Mouse (Mus musculus) limb, embryonic 11.5 days (tissue): ENCODE measurements at regions not wholly inside any gene's neighbourhood (a gene's known extent, or its start where the extent isn't known, plus 50 kb on each side); places are given as distances from the start of the nearest gene placed in this dataset.
A peak's percentile ranks its signal among the peaks of the same experiment; 100 is the strongest.

Source experiments
- ATAC-seq: fragments of 200-750 bp; cut with Nextera tagmentation; 2 replicates; pipeline ENCODE4 v1.8.0; 2017; ENCODE audit warnings: low read depth; ENCODE audit not compliant: insufficient number of reproducible peaks, low FRiP score, low TSS enrichment
- DNase-seq: peaks from one replicate; pipeline ENCODE4 v3.0.0-alpha.2; 2015; ENCODE audit warnings: low spot score
- H3K27ac ChIP-seq: fragments of 300-500 bp; sonication (generic); replicated peaks from 2 replicates; pipeline ENCODE4 v1.5.1; 2014; ENCODE audit warnings: low read depth, mild to moderate bottlenecking, low read length
- H3K27me3 ChIP-seq: fragments of 300-500 bp; sonication (generic); 2 replicates; pipeline ENCODE4 v1.6.1; 2014; ENCODE audit warnings: mild to moderate bottlenecking, low read length, mixed read lengths; ENCODE audit not compliant: control insufficient read depth, insufficient read depth
- H3K36me3 ChIP-seq: fragments of 300-500 bp; sonication (generic); 2 replicates; pipeline ENCODE4 v1.6.1; 2014; ENCODE audit warnings: mild to moderate bottlenecking, low read length, moderate library complexity, mixed read lengths; ENCODE audit not compliant: control insufficient read depth, insufficient read depth
- H3K4me1 ChIP-seq: fragments of 300-500 bp; sonication (generic); 2 replicates; pipeline ENCODE4 v1.6.1; 2014; ENCODE audit warnings: low read length, mixed read lengths; ENCODE audit not compliant: control insufficient read depth, insufficient read depth
- H3K4me2 ChIP-seq: fragments of 300-500 bp; sonication (generic); 2 replicates; pipeline ENCODE4 v1.6.1; 2014; ENCODE audit warnings: low read depth, mild to moderate bottlenecking, moderate library complexity; ENCODE audit not compliant: severe bottlenecking
- H3K4me3 ChIP-seq: fragments of 300-500 bp; sonication (generic); 2 replicates; pipeline ENCODE4 v1.5.1; 2014; ENCODE audit warnings: low read depth, low read length
- H3K9ac ChIP-seq: fragments of 300-500 bp; sonication (generic); 2 replicates; pipeline ENCODE4 v1.6.1; 2014; ENCODE audit warnings: mild to moderate bottlenecking, low read length
- H3K9me3 ChIP-seq: fragments of 300-500 bp; sonication (generic); 2 replicates; pipeline ENCODE4 v1.6.1; 2016; ENCODE audit warnings: low read length; ENCODE audit not compliant: control insufficient read depth
- WGBS: fragments of 180-500 bp; shearing (Covaris S2); extraction: QIAGEN DNeasy Blood & Tissue Kit; methylation state at CpG from one replicate; pipeline ENCODE4 v1.1.7; 2014; 5-methylcytosine and 5-hydroxymethylcytosine counted together

- ATAC-seq: no peak
- Histone ChIP-seq H3K4me3 (no peak overlapping the region), H3K4me2 (no peak overlapping the region), H3K27me3 (no peaks in the 10 kb centered on the region), H3K4me1 (no peaks in the 10 kb centered on the region), H3K9me3 (no peaks in the 10 kb centered on the region), H3K27ac (no peak overlapping the region), H3K9ac (no peak overlapping the region), H3K36me3 (no peaks in the 10 kb centered on the region)
- WGBS: 89% methylated on average over 1 of the region's 1 CpGs
- no peak for DNase-seq
These were observed 209.5 kb upstream of the Ednrb start for GRCm38 (mm10) chr14:104053697-104054096.

GRCm38 (mm10) chr14:104038628-104039325 lies 194.6 kb upstream of the Ednrb start:
- 0 out of 2 replicates have a peak, but pooled peaks cover 2% of the 10 kb centered on the region for H3K4me1 ChIP-seq
- no peak overlapping the region for H3K27ac ChIP-seq
- DNase-seq (peak; percentile 83), ATAC-seq (peak; percentile 59)
- no peak overlapping the region for H3K4me3 ChIP-seq
- no peak overlapping the region for H3K9ac ChIP-seq
- H3K36me3 ChIP-seq: no peaks in the 10 kb centered on the region
- H3K27me3 ChIP-seq: no peaks in the 10 kb centered on the region
- H3K9me3 ChIP-seq: no peaks in the 10 kb centered on the region
- 11% methylated on average over 13 of the region's 13 CpGs for WGBS
- no peak overlapping the region for H3K4me2 ChIP-seq

- Histone ChIP-seq H3K9ac (no peak overlapping the region), H3K4me1 (no peaks in the 10 kb centered on the region), H3K27me3 (no peaks in the 10 kb centered on the region), H3K4me2 (no peak overlapping the region), H3K9me3 (no peaks in the 10 kb centered on the region), H3K36me3 (no peaks in the 10 kb centered on the region), H3K27ac (no peak overlapping the region), H3K4me3 (no peak overlapping the region)
- DNase-seq (no peak), ATAC-seq (no peak)
- WGBS: 52% methylated on average over 1 of the region's 1 CpGs
These were observed 189.4 kb upstream of the Ednrb start for GRCm38 (mm10) chr14:104033606-104034005.

GRCm38 (mm10) chr14:104030784-104031470 lies 186.7 kb upstream of the Ednrb start:
- H3K27ac ChIP-seq: no peak overlapping the region
- H3K27me3 ChIP-seq: no peaks in the 10 kb centered on the region
- no peak overlapping the region for H3K9ac ChIP-seq
- 42% methylated on average over 11 of the region's 11 CpGs for WGBS
- no peaks in the 10 kb centered on the region for H3K36me3 ChIP-seq
- no peaks in the 10 kb centered on the region for H3K9me3 ChIP-seq
- H3K4me3 ChIP-seq: no peak overlapping the region
- DNase-seq: no peak
- 0 out of 2 replicates have a peak, but pooled peaks have one; percentile 13 for ATAC-seq
- no peaks in the 10 kb centered on the region for H3K4me1 ChIP-seq
- no peak overlapping the region for H3K4me2 ChIP-seq

GRCm38 (mm10) chr14:104029668-104030530 lies 185.7 kb upstream of the Ednrb start:
- Histone ChIP-seq H3K4me1 (no peaks in the 10 kb centered on the region), H3K27ac (no peak overlapping the region), H3K4me3 (no peak overlapping the region), H3K9me3 (no peaks in the 10 kb centered on the region), H3K4me2 (no peak overlapping the region; the same call in 1 of the 2 replicates), H3K9ac (no peak overlapping the region), H3K36me3 (no peaks in the 10 kb centered on the region), H3K27me3 (no peaks in the 10 kb centered on the region)
- WGBS: 34% methylated on average over 20 of the region's 20 CpGs
- ATAC-seq (no peak), DNase-seq (no peak)

- DNase-seq: no peak
- H3K9me3 ChIP-seq: no peaks in the 10 kb centered on the region
- WGBS: 90% methylated on average over 8 of the region's 8 CpGs
These were observed 183.7 kb upstream of the Ednrb start for GRCm38 (mm10) chr14:104027900-104028285.

GRCm38 (mm10) chr14:104027077-104027899 lies 183.1 kb upstream of the Ednrb start:
- no peak overlapping the region for H3K9ac ChIP-seq
- H3K36me3 ChIP-seq: no peaks in the 10 kb centered on the region
- peak; percentile 49 for DNase-seq
- 0 out of 2 replicates have a peak, but pooled peaks have one; percentile 21 for ATAC-seq
- H3K9me3 ChIP-seq: no peaks in the 10 kb centered on the region
- 27% methylated on average over 17 of the region's 17 CpGs for WGBS
- H3K4me2 ChIP-seq: no peak overlapping the region
- no peak overlapping the region for H3K27ac ChIP-seq
- no peaks in the 10 kb centered on the region for H3K4me1 ChIP-seq
- H3K4me3 ChIP-seq: no peak overlapping the region
- H3K27me3 ChIP-seq: no peaks in the 10 kb centered on the region

More at GRCm38 (mm10) chr14:104027900-104028285, 183.7 kb upstream of the Ednrb start:
- Histone ChIP-seq H3K4me1 (no peaks in the 10 kb centered on the region), H3K27me3 (no peaks in the 10 kb centered on the region), H3K4me2 (no peak overlapping the region), H3K4me3 (no peak overlapping the region), H3K36me3 (no peaks in the 10 kb centered on the region), H3K9ac (no peak overlapping the region), H3K27ac (no peak overlapping the region)
- no peak for ATAC-seq
